Mouse (Mus musculus): ENCODE measurements around the gene Xk. TPM values are rescaled to one million over a fixed set of nuclear protein-coding genes. Genes with fewer than 3 reads are reported as not detected.
"Not testable (repeated sequence)": the region's sequence is repeated elsewhere in the genome, so short reads cannot be mapped to it uniquely, and the experiment has no call there.

The Xk gene
- total RNA-seq (2021) = 1 to 10 TPM; 3.1 to 3.4 TPM
- long read RNA-seq, experiment 1, full-length matches to known transcripts = 1 of 3 reads
- long read RNA-seq, experiment 1, partial matches to known transcripts = 2 of 3 reads
- long read RNA-seq, experiment 1, other reads (novel, unspliced or antisense) = 0 of 3 reads
- long read RNA-seq, experiment 2, full-length matches to known transcripts = 4 of 4 reads
- long read RNA-seq, experiment 2, partial matches to known transcripts = 0 of 4 reads
- long read RNA-seq, experiment 2, other reads (novel, unspliced or antisense) = 0 of 4 reads

GRCm38 (mm10) chrX:9272460-9273361 lies at the start of gene Xk:
TSS of gene Xk (plus strand) at chrX:9272756.
- peak; percentile 46 for DNase-seq

GRCm38 (mm10) chrX:9227105-9227504 lies 45.5 kb upstream of the Xk start:
- DNase-seq = no peak

GRCm38 (mm10) chrX:9240737-9241591 lies 31.6 kb upstream of the Xk start:
- DNase-seq = no peak

- peak; percentile 2 for DNase-seq
Observed at GRCm38 (mm10) chrX:9243381-9243864, 29.1 kb upstream of the Xk start.

GRCm38 (mm10) chrX:9244603-9245336 lies 27.8 kb upstream of the Xk start:
- DNase-seq = no peak

- DNase-seq = no peak
Observed at GRCm38 (mm10) chrX:9248911-9249310, 23.6 kb upstream of the Xk start.

- no peak for DNase-seq
Observed at GRCm38 (mm10) chrX:9253990-9254389, 18.6 kb upstream of the Xk start.

- DNase-seq = no peak
Observed at GRCm38 (mm10) chrX:9254901-9255300, 17.7 kb upstream of the Xk start.

- no peak for DNase-seq
Observed at GRCm38 (mm10) chrX:9256766-9257165, 15.8 kb upstream of the Xk start, which contains the start of gene Gm14862. TSS of gene Gm14862 (minus strand) at chrX:9256899.

- DNase-seq = no peak
Observed at GRCm38 (mm10) chrX:9257831-9258230, 14.7 kb upstream of the Xk start.

- DNase-seq = no peak
Observed at GRCm38 (mm10) chrX:9259267-9259666, 13.3 kb upstream of the Xk start.

GRCm38 (mm10) chrX:9271112-9271511 lies 1.4 kb upstream of the Xk start:
- no peak for DNase-seq

- DNase-seq = no peak
Observed at GRCm38 (mm10) chrX:9271947-9272459, 553 bp upstream of the Xk start.

GRCm38 (mm10) chrX:9273377-9274002 lies 934 bp downstream of the Xk start:
- DNase-seq = no peak

- no peak for DNase-seq
Observed at GRCm38 (mm10) chrX:9274321-9274720, 1.8 kb downstream of the Xk start.

GRCm38 (mm10) chrX:9283464-9283863 lies 10.9 kb downstream of the Xk start, which contains the start of gene H2al1m:
TSS of gene H2al1m (plus strand) at chrX:9283764.
- not testable (repeated sequence) for DNase-seq

GRCm38 (mm10) chrX:9293140-9293829 lies 20.7 kb downstream of the Xk start:
- not testable (repeated sequence) for DNase-seq

GRCm38 (mm10) chrX:9298413-9298864 lies 25.9 kb downstream of the Xk start:
- no peak for DNase-seq

GRCm38 (mm10) chrX:9302791-9303190 lies 30.2 kb downstream of the Xk start:
- DNase-seq = no peak

GRCm38 (mm10) chrX:9303455-9303854 lies 30.9 kb downstream of the Xk start:
- DNase-seq = no peak
